Mouse (Mus musculus): Measurements from ENCODE around the gene Krtap5-5. TPM values are rescaled to one million over a fixed set of nuclear protein-coding genes. Genes with fewer than 3 reads are reported as not detected.

Gene Krtap5-5
- polyA plus RNA-seq, 1 experiment from 2014 or later = not detected

GRCm38 (mm10) chr7:142181021-142181420, 48.8 kb downstream of the Krtap5-5 start:
- DNase-seq (ENCODE audit: low spot score) (no peak), ATAC-seq (no peak)
- Histone ChIP-seq H3K27ac (ENCODE audit: low read depth, low read length) (no peak overlapping the region), H3K9me3 (replicated peaks; ENCODE audit: control insufficient read depth, low read length) (no peaks in the 10 kb centered on the region), H3K9ac (ENCODE audit: low read length) (no peak overlapping the region), H3K4me3 (ENCODE audit: low read depth, low read length) (no peak overlapping the region), H3K36me3 (ENCODE audit: control insufficient read depth, insufficient read depth, low read length) (no peaks in the 10 kb centered on the region), H3K4me1 (ENCODE audit: control insufficient read depth, insufficient read depth, low read length) (no peaks in the 10 kb centered on the region), H3K27me3 (replicated peaks; ENCODE audit: control insufficient read depth, insufficient read depth, low read length) (no peaks in the 10 kb centered on the region), H3K4me2 (ENCODE audit: low read length) (no peak overlapping the region)
- 75% methylated on average over 1 of the region's 1 CpGs for WGBS

Other genes starting within 250 kb of the Krtap5-5 start
- gene Mob2, start 168.9 kb downstream of the Krtap5-5 start, polyA plus RNA-seq (2014; fragmentation: Nextera tagmentation; extraction: Ambion mirVana) = 53.6 and 57.9 TPM in 2 replicates
- gene Dusp8, start 134.1 kb downstream of the Krtap5-5 start, polyA plus RNA-seq (2014; fragmentation: Nextera tagmentation; extraction: Ambion mirVana) = 58.0 and 84.8 TPM in 2 replicates
- gene Gm45618, start 109.2 kb downstream of the Krtap5-5 start, polyA plus RNA-seq (2014; fragmentation: Nextera tagmentation; extraction: Ambion mirVana) = not detected in 2 replicates
- gene Gm39115, start 93.9 kb downstream of the Krtap5-5 start, polyA plus RNA-seq (2014; fragmentation: Nextera tagmentation; extraction: Ambion mirVana) = not detected in 2 replicates
- not detected in 2 replicates for gene Gm45337, start 85.4 kb downstream of the Krtap5-5 start, polyA plus RNA-seq (2014; fragmentation: Nextera tagmentation; extraction: Ambion mirVana)
- not detected in 2 replicates for gene Gm29735, start 72.9 kb downstream of the Krtap5-5 start, polyA plus RNA-seq (2014; fragmentation: Nextera tagmentation; extraction: Ambion mirVana)
- not detected in 2 replicates for gene Gm4553, start 64.2 kb downstream of the Krtap5-5 start, polyA plus RNA-seq (2014; fragmentation: Nextera tagmentation; extraction: Ambion mirVana)
- not detected in 2 replicates for gene Krtap5-2, start 54.0 kb downstream of the Krtap5-5 start, polyA plus RNA-seq (2014; fragmentation: Nextera tagmentation; extraction: Ambion mirVana)
- gene Gm10153, start 39.6 kb downstream of the Krtap5-5 start, polyA plus RNA-seq (2014; fragmentation: Nextera tagmentation; extraction: Ambion mirVana) = not detected in 2 replicates
- gene Krtap5-3, start 28.6 kb downstream of the Krtap5-5 start, polyA plus RNA-seq (2014; fragmentation: Nextera tagmentation; extraction: Ambion mirVana) = not detected in 2 replicates
- gene Gm7579, start 18.1 kb downstream of the Krtap5-5 start, polyA plus RNA-seq (2014; fragmentation: Nextera tagmentation; extraction: Ambion mirVana) = not detected in 2 replicates
- gene Gm40460, start 11.1 kb upstream of the Krtap5-5 start, polyA plus RNA-seq (2014; fragmentation: Nextera tagmentation; extraction: Ambion mirVana) = not detected in 2 replicates
- not detected in 2 replicates for gene Gm2431, start 28.4 kb upstream of the Krtap5-5 start, polyA plus RNA-seq (2014; fragmentation: Nextera tagmentation; extraction: Ambion mirVana)
- not detected in 2 replicates for gene Gm4559, start 44.4 kb upstream of the Krtap5-5 start, polyA plus RNA-seq (2014; fragmentation: Nextera tagmentation; extraction: Ambion mirVana)
- gene Krtap5-1, start 67.1 kb upstream of the Krtap5-5 start, polyA plus RNA-seq (2014; fragmentation: Nextera tagmentation; extraction: Ambion mirVana) = not detected in 2 replicates
- not detected in 2 replicates for gene Krtap5-4, start 73.6 kb upstream of the Krtap5-5 start, polyA plus RNA-seq (2014; fragmentation: Nextera tagmentation; extraction: Ambion mirVana)
- gene Ifitm10, start 143.8 kb upstream of the Krtap5-5 start, polyA plus RNA-seq (2014; fragmentation: Nextera tagmentation; extraction: Ambion mirVana) = 1.9 and 3.4 TPM in 2 replicates
- not detected in 2 replicates for gene Gm49369, start 152.7 kb upstream of the Krtap5-5 start, polyA plus RNA-seq (2014; fragmentation: Nextera tagmentation; extraction: Ambion mirVana)
- gene Ctsd, start 158.1 kb upstream of the Krtap5-5 start, polyA plus RNA-seq (2014; fragmentation: Nextera tagmentation; extraction: Ambion mirVana) = 261 and 263 TPM in 2 replicates
- gene Syt8, start 204.9 kb upstream of the Krtap5-5 start, polyA plus RNA-seq (2014; fragmentation: Nextera tagmentation; extraction: Ambion mirVana) = not detected in 2 replicates
- 0.67 and 0.82 TPM in 2 replicates for gene Tnni2, start 211.8 kb upstream of the Krtap5-5 start, polyA plus RNA-seq (2014; fragmentation: Nextera tagmentation; extraction: Ambion mirVana)
- gene Lsp1, start 230.8 kb upstream of the Krtap5-5 start, polyA plus RNA-seq (2014; fragmentation: Nextera tagmentation; extraction: Ambion mirVana) = 5.8 and 5.9 TPM in 2 replicates

All from forebrain, embryonic 14.5 days (tissue).